Mouse (Mus musculus) embryonic facial prominence, embryonic 11.5 days (tissue): ENCODE data around the gene Ccdc110. TPM values are rescaled to one million over a fixed set of nuclear protein-coding genes. Genes with fewer than 3 reads are reported as not detected.
A peak's percentile ranks its signal among the peaks of the same experiment; 100 is the strongest.

Source experiments
- ATAC-seq: fragments of 200-750 bp; cut with Nextera tagmentation; replicated peaks from 2 replicates; pipeline ENCODE4 v1.8.0; 2017; ENCODE audit warnings: low read depth; ENCODE audit not compliant: insufficient number of reproducible peaks, low FRiP score, low TSS enrichment
- DNase-seq: peaks from one replicate; pipeline ENCODE4 v3.0.0-alpha.2; 2015; ENCODE audit warnings: low spot score
- H3K27ac ChIP-seq: fragments of 300-500 bp; sonication (generic); replicated peaks from 2 replicates; pipeline ENCODE4 v1.5.1; 2014; ENCODE audit warnings: mild to moderate bottlenecking, low read depth, low read length, control low read depth
- H3K27me3 ChIP-seq: fragments of 300-500 bp; sonication (generic); 2 replicates; pipeline ENCODE4 v1.6.1; 2014; ENCODE audit warnings: mild to moderate bottlenecking, low read length, moderate library complexity, mixed read lengths; ENCODE audit not compliant: control insufficient read depth, insufficient read depth
- H3K36me3 ChIP-seq: fragments of 300-500 bp; sonication (generic); replicated peaks from 2 replicates; pipeline ENCODE4 v1.6.1; 2014; ENCODE audit warnings: low read depth, mild to moderate bottlenecking, low read length, moderate library complexity, mixed read lengths; ENCODE audit not compliant: control insufficient read depth, insufficient read depth
- H3K4me1 ChIP-seq: fragments of 300-500 bp; sonication (generic); 2 replicates; pipeline ENCODE4 v1.6.1; 2014; ENCODE audit warnings: low read length, mixed read lengths; ENCODE audit not compliant: control insufficient read depth, insufficient read depth
- H3K4me2 ChIP-seq: fragments of 300-500 bp; sonication (generic); 2 replicates; pipeline ENCODE4 v1.6.1; 2014; ENCODE audit warnings: low read depth, mild to moderate bottlenecking, control low read depth, low read length, moderate library complexity
- H3K4me3 ChIP-seq: fragments of 300-500 bp; sonication (generic); 2 replicates; pipeline ENCODE4 v1.5.1; 2014; ENCODE audit warnings: low read depth, low read length, control low read depth
- H3K9ac ChIP-seq: fragments of 300-500 bp; sonication (generic); replicated peaks from 2 replicates; pipeline ENCODE4 v1.6.1; 2014; ENCODE audit warnings: mild to moderate bottlenecking, control low read depth, low read length
- H3K9me3 ChIP-seq: fragments of 300-500 bp; sonication (generic); replicated peaks from 2 replicates; pipeline ENCODE4 v1.6.1; 2016; ENCODE audit warnings: mild to moderate bottlenecking, low read length, inconsistent platforms, mixed read lengths; ENCODE audit not compliant: control insufficient read depth
- WGBS: fragments of 180-500 bp; shearing (Covaris S2); extraction: QIAGEN DNeasy Blood & Tissue Kit; methylation state at CpG from one replicate; pipeline ENCODE4 v1.1.7; 2014; 5-methylcytosine and 5-hydroxymethylcytosine counted together
- polyA plus RNA-seq: library from polyadenylated mRNA; unstranded; fragments of >200 nt; fragmentation: Nextera tagmentation; extraction: Ambion mirVana; gene quantifications from 2 replicates; pipeline ENCODE4 v1.2.1, GENCODE M21; 2014

Ccdc110 gene
- 0.13 TPM in 1 of 2 replicates, not detected in the other for polyA plus RNA-seq

DNA sequence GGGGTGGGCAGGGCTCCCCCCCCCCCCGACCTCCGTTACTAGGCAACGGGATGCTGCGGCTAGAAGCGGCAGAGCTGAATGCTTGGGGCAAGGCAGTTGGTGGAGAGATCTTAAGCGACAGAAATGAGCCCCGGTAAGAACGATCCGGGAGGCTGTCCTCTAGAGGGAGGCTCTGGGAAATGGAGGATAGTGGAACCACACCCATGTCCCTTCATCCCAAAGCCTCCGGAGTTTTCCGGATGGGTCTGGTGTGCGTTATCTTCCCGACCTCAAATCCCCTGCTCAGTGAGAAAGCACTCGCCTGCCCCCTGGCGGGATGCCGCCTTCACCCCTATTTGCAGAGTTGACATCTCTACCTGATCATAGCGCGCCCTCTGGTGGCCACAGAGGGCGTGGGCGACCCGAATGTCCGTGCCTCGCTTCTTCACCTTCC, at the start of gene Ccdc110:
TSS of gene Ccdc110 (plus strand) at position 38 of the 433 bp plus-strand sequence.
- no peaks in the 10 kb centered on the region for H3K9me3 ChIP-seq
- no peaks in the 10 kb centered on the region for H3K27me3 ChIP-seq
- no peaks in the 10 kb centered on the region for H3K4me1 ChIP-seq
- ATAC-seq (peak; percentile 85), DNase-seq (peak; percentile 96)
- no peak within 1 kb of the TSS for H3K27ac ChIP-seq
- no peak within 1 kb of the TSS for H3K9ac ChIP-seq
- peak within 1 kb of the TSS; percentile 16 for H3K4me3 ChIP-seq
- H3K4me2 ChIP-seq = peak within 1 kb of the TSS; percentile 32
- 5% methylated on average over 23 of the region's 23 CpGs for WGBS
- H3K36me3 ChIP-seq = no peaks in the 10 kb centered on the region

DNA sequence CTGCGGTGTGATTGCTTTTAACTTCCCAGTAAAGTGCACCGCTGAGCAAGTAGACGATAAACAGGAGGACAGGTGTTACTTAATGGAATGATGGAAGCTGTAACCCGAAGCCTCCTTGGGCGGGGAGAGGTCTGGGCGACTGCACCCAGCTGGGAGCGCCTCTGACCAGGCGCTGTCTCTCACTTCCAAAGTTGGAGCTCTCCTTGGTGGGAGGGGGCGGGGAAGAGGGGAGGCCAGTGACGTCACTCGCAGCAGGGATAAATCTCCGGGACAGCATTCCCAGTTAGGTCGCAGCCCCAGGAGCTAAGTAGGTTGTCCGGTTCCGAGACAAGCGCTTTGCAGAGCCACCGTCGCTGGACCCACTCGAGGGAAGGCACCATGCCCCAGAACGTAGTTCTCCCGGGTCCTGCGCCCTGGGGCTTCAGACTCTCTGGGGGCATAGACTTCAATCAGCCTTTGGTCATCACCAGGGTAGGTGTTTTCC, 49.2 kb upstream of the Ccdc110 start, which contains the start of gene Pdlim3:
TSS of gene Pdlim3 (plus strand) at position 260 of the 484 bp plus-strand sequence.
- DNase-seq = peak; percentile 76
- H3K27ac ChIP-seq = no peak within 1 kb of the TSS
- H3K27me3 ChIP-seq = no peaks in the 10 kb centered on the region
- H3K9me3 ChIP-seq = no peaks in the 10 kb centered on the region
- H3K4me2 ChIP-seq = peak within 1 kb of the TSS; percentile 77
- H3K36me3 ChIP-seq = no peaks in the 10 kb centered on the region
- WGBS = under 1% methylated on average over 22 of the region's 22 CpGs
- ATAC-seq = peak; percentile 90
- H3K9ac ChIP-seq = peak within 1 kb of the TSS; percentile 22
- H3K4me3 ChIP-seq = peak within 1 kb of the TSS; percentile 38
- H3K4me1 ChIP-seq = no peaks in the 10 kb centered on the region

DNA sequence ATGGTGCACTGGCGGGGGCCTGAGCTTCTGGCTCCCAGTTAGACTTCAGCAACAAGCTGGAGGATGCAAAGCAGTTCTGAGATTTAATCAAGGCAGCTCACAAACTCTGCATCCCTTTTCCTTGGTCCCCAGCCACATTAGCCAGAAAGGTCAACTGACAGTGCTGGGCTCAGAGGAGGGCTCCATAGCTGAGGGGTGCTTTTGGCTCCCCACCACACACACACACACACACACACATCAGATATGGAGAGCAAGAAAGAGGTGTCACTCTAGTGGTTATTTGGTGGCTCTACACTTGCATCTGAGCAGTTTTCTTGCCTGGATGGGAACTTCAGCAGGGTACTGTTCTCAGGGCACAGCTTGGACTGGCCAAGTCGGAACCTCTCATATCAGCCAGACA, 48.6 kb upstream of the Ccdc110 start:
- 35% methylated on average over 2 of the region's 2 CpGs for WGBS
- no peak overlapping the region for H3K27ac ChIP-seq
- ATAC-seq = no peak
- no peaks in the 10 kb centered on the region for H3K4me1 ChIP-seq
- no peak for DNase-seq
- peak overlapping the region; percentile 38 for H3K4me3 ChIP-seq
- H3K9me3 ChIP-seq = no peaks in the 10 kb centered on the region
- no peaks in the 10 kb centered on the region for H3K27me3 ChIP-seq
- peak overlapping the region; percentile 77 for H3K4me2 ChIP-seq
- H3K36me3 ChIP-seq = no peaks in the 10 kb centered on the region
- H3K9ac ChIP-seq = no peak overlapping the region; the same call in 1 of the 2 replicates

DNA sequence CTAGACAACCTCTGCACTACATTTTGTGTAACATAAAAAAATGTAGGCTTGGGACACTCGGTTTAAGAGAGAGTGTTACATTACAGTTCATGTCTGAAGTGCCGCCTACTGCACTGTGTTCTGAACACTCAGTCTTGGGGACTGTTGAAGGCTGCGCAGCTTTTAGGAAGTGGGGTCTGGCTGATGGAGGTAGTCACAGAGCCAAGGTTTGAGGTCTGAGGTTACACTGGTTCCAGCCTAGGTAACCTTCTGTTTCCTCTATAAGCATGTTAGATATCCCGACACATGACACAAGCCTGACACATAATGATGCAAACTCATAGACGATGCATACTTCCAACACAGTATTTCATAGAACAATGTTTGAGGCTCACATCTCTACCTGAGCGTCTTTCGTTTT, 44.7 kb upstream of the Ccdc110 start:
- no peak for ATAC-seq
- no peaks in the 10 kb centered on the region for H3K4me1 ChIP-seq
- H3K9ac ChIP-seq = no peak overlapping the region
- H3K9me3 ChIP-seq = no peaks in the 10 kb centered on the region
- H3K4me3 ChIP-seq = no peak overlapping the region
- H3K27me3 ChIP-seq = no peaks in the 10 kb centered on the region
- no peak for DNase-seq
- WGBS = 92% methylated on average over 7 of the region's 7 CpGs
- no peaks in the 10 kb centered on the region for H3K36me3 ChIP-seq
- no peak overlapping the region for H3K4me2 ChIP-seq
- no peak overlapping the region for H3K27ac ChIP-seq

DNA sequence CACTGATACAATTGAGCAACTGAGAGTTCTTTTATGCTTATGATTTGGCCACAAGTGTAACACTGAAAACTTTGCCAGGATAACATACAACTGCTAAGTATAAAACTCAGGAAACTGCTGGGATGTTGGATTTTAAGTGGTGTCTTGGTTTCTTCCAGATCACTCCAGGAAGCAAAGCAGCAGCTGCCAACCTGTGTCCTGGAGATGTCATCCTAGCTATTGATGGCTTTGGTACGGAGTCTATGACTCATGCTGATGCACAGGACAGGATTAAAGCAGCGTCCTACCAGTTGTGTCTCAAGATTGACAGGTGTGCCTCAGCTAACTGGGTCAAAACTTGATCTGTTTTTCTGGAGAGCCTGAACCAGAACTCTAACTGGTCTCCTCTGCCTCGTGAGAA, 37.8 kb upstream of the Ccdc110 start:
- Histone ChIP-seq H3K36me3 (no peaks in the 10 kb centered on the region), H3K4me3 (no peak overlapping the region), H3K27ac (no peak overlapping the region), H3K4me1 (no peaks in the 10 kb centered on the region), H3K27me3 (no peaks in the 10 kb centered on the region), H3K9me3 (no peaks in the 10 kb centered on the region), H3K4me2 (no peak overlapping the region), H3K9ac (no peak overlapping the region)
- 76% methylated on average over 3 of the region's 3 CpGs for WGBS
- ATAC-seq (no peak), DNase-seq (no peak)

DNA sequence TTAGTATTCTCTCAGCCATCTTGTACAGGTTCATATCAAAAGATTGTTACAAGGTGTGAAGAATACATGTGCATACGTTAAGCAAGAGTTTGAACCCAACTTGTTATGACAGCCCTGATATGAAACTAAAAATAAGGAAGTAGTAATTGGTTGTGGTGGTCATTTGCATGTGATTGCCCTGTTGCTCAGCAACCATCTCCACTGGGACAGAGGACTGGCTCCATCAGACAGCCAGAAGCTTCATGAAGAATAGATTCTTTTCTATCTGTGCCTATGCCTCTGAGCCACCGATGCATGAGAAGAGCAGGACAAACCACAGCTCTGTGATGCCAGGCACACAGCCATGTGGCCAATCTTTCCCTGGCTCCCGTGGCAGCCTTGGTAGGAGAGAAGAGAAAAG, 34.6 kb upstream of the Ccdc110 start:
- Histone ChIP-seq H3K4me2 (no peak overlapping the region), H3K9ac (no peak overlapping the region), H3K4me3 (no peak overlapping the region), H3K27me3 (no peaks in the 10 kb centered on the region), H3K36me3 (no peaks in the 10 kb centered on the region), H3K9me3 (no peaks in the 10 kb centered on the region), H3K27ac (no peak overlapping the region), H3K4me1 (no peaks in the 10 kb centered on the region)
- ATAC-seq (no peak), DNase-seq (no peak)
- WGBS = 81% methylated on average over 3 of the region's 3 CpGs

DNA sequence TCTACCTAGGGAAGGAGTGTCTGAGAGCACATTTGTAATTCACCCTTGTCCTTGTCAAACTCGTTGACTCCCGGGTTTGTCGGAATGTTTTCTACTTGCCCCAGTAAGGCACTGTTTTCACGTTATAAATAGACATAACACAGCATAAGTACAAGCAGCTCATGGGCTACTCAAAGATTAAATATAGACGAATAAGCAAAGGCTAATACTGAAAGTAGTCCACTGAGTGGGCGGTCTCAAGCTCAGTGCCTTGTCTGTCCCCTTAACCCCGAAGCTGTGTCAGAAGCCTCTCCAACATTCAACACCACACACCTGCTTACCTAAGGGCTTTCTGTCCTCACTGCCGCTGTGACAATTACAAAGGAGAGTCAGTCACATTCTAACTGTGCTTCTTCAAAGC, 32.8 kb upstream of the Ccdc110 start:
- Histone ChIP-seq H3K27ac (no peak overlapping the region), H3K9ac (no peak overlapping the region), H3K4me3 (no peak overlapping the region), H3K36me3 (no peaks in the 10 kb centered on the region), H3K9me3 (no peaks in the 10 kb centered on the region), H3K4me2 (no peak overlapping the region), H3K27me3 (no peaks in the 10 kb centered on the region), H3K4me1 (no peaks in the 10 kb centered on the region)
- DNase-seq (no peak), ATAC-seq (no peak)
- WGBS = 72% methylated on average over 8 of the region's 8 CpGs

DNA sequence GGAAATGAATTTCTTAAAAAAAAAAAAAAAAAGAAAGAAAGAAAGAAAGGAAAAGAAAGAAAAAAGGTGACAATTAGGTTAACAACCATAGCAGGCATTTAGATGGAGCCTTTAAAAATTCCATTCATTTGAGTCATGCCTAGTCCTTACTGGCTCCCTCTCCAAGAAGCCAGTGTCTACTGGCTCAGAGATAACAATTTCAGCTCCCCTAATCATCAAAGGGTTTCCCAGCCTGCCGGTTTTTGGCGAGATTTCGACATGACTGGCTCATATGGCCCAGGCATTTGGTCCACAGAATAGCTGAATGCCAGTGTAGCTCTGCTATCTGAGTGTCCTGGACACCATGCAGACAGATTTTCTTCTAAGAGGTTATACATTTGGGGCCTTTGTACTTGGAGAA, 30.8 kb upstream of the Ccdc110 start:
- no peak overlapping the region for H3K4me2 ChIP-seq
- 46% methylated on average over 3 of the region's 3 CpGs for WGBS
- DNase-seq = no peak

More for the DNA sequence above, 30.8 kb upstream of the Ccdc110 start:
- Histone ChIP-seq H3K4me1 (no peaks in the 10 kb centered on the region), H3K27me3 (no peaks in the 10 kb centered on the region), H3K27ac (no peak overlapping the region), H3K36me3 (no peaks in the 10 kb centered on the region), H3K4me3 (no peak overlapping the region), H3K9ac (no peak overlapping the region), H3K9me3 (no peaks in the 10 kb centered on the region)
- ATAC-seq = no peak
